Mouse (Mus musculus): ENCODE results near the gene Rdx. TPM values are rescaled to one million over a fixed set of nuclear protein-coding genes. Genes with fewer than 3 reads are reported as not detected.

The Rdx gene
- polyA plus RNA-seq, 1 experiment from 2014 or later = 193 TPM

DNA sequence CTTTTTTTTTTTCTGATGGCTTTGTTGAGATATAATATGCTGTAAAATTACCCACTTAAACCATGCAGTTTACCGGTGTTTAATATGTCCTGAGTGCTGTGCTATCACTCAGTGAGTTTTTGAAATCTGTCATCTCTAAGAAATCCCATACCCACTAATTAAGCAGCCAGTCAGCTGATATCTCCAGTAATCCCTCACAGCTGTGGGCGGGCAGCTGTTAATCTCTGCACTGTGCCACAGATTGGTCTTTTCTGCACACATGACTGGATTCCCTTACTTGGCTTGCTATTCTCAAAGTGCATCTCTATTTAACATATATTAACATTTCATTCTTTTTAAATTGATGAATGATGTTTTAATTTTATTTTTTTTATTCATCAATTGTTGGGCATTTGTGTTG is 29.1 kb downstream of the Rdx start:
- H3K4me3 ChIP-seq (ENCODE audit: low read depth, low read length) = no peak overlapping the region

DNA sequence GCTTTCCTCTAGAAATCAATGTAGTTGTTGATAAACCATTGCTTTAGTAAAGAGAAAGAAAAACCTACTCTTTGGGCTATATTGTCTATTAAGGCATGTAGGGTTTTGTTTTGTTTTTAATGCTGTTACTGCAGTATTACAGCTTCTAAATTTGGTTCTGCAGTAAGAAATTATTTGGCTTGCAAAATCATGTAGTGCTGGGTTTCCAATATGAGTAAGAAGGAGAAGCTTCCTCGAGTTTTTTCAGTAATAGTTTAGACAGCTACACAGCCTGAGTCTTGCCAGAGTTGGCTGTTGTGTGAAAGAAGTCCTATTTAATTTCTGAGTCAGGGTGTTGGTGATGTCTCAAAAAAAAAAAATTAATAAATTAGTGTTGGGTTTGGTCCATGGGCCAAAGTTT is 30.7 kb downstream of the Rdx start:
- peaks cover 5% of the 10 kb centered on the region for H3K36me3 ChIP-seq (ENCODE audit: control insufficient read depth, insufficient read depth, low read length)
- ATAC-seq (ENCODE audit: insufficient read depth, low FRiP score, low TSS enrichment) (no peak), DNase-seq (ENCODE audit: low spot score) (no peak)
- WGBS = 98% methylated on average over 1 of the region's 1 CpGs
- H3K27me3 ChIP-seq (ENCODE audit: control insufficient read depth, insufficient read depth, low read length) = no peaks in the 10 kb centered on the region
- H3K9ac ChIP-seq (ENCODE audit: low read length) = no peak overlapping the region
- H3K4me3 ChIP-seq (ENCODE audit: low read depth, low read length) = no peak overlapping the region
- no peak overlapping the region for H3K27ac ChIP-seq (ENCODE audit: low read depth, low read length)
- H3K4me1 ChIP-seq (ENCODE audit: control insufficient read depth, insufficient read depth, low read length) = no peaks in the 10 kb centered on the region
- H3K9me3 ChIP-seq (ENCODE audit: control insufficient read depth, low read length) = no peaks in the 10 kb centered on the region
- no peak overlapping the region for H3K4me2 ChIP-seq (ENCODE audit: low read depth)

More for the DNA sequence above, 29.1 kb downstream of the Rdx start:
- H3K36me3 ChIP-seq (ENCODE audit: control insufficient read depth, insufficient read depth, low read length) = peaks cover 5% of the 10 kb centered on the region
- 97% methylated on average over 2 of the region's 2 CpGs for WGBS
- H3K27me3 ChIP-seq (ENCODE audit: control insufficient read depth, insufficient read depth, low read length) = no peaks in the 10 kb centered on the region
- H3K4me2 ChIP-seq (ENCODE audit: low read depth) = no peak overlapping the region
- H3K4me1 ChIP-seq (ENCODE audit: control insufficient read depth, insufficient read depth, low read length) = no peaks in the 10 kb centered on the region
- ATAC-seq (ENCODE audit: insufficient read depth, low FRiP score, low TSS enrichment) (no peak), DNase-seq (ENCODE audit: low spot score) (no peak)
- no peak overlapping the region for H3K9ac ChIP-seq (ENCODE audit: low read length)
- no peaks in the 10 kb centered on the region for H3K9me3 ChIP-seq (ENCODE audit: control insufficient read depth, low read length)
- H3K27ac ChIP-seq (ENCODE audit: low read depth, low read length) = no peak overlapping the region

DNA sequence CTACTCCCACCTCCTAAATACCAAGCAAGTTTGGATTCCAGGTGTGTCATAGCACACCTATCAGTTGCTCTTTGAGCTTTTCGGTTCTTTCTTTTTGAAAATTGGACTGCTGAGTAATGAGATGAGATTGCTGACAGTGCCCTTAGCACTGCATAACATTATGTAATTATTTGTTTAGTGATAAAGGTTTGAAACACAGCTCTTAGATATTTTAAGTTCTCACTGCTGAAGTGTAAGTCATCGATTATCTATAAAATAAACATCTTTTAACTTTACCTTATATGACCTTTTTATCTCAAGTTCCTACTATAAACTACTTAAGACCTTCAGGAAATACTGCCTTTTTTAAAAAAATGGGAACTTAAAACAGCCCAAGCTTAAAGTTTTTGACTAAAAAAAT is 35.0 kb downstream of the Rdx start:
- H3K9ac ChIP-seq (ENCODE audit: low read length) = no peak overlapping the region
- H3K27ac ChIP-seq (ENCODE audit: low read depth, low read length) = no peak overlapping the region
- ATAC-seq (ENCODE audit: insufficient read depth, low FRiP score, low TSS enrichment) = no peak
- H3K4me1 ChIP-seq (ENCODE audit: control insufficient read depth, insufficient read depth, low read length) = no peaks in the 10 kb centered on the region
- H3K4me2 ChIP-seq (ENCODE audit: low read depth) = no peak overlapping the region
- 92% methylated on average over 2 of the region's 2 CpGs for WGBS
- H3K27me3 ChIP-seq (ENCODE audit: control insufficient read depth, insufficient read depth, low read length) = no peaks in the 10 kb centered on the region
- H3K36me3 ChIP-seq (ENCODE audit: control insufficient read depth, insufficient read depth, low read length) = peaks cover 11% of the 10 kb centered on the region
- DNase-seq (ENCODE audit: low spot score) = no peak
- H3K9me3 ChIP-seq (ENCODE audit: control insufficient read depth, low read length) = no peaks in the 10 kb centered on the region
- no peak overlapping the region for H3K4me3 ChIP-seq (ENCODE audit: low read depth, low read length)

DNA sequence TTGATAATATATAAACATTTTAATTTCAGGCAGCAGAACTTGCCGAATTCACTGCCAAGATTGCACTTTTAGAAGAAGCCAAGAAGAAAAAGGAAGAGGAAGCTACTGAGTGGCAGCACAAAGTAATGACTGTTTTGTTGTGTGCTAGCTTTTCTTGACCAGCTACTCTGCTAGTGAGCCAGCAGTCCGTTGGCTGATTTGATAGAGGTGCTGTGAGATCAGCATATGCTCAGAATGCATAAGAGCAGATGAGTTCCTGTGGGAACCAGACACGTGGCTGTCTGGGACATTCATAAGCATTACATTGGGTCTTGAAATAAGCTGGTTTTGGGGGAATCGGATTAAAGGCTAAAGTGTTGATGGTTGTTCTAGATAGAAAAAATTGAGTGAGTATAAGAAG is 35.4 kb downstream of the Rdx start:
- H3K36me3 ChIP-seq (ENCODE audit: control insufficient read depth, insufficient read depth, low read length) = peaks cover 14% of the 10 kb centered on the region
- no peaks in the 10 kb centered on the region for H3K27me3 ChIP-seq (ENCODE audit: control insufficient read depth, insufficient read depth, low read length)
- 92% methylated on average over 4 of the region's 4 CpGs for WGBS
- no peak overlapping the region for H3K4me3 ChIP-seq (ENCODE audit: low read depth, low read length)
- DNase-seq (ENCODE audit: low spot score) = no peak
- H3K9me3 ChIP-seq (ENCODE audit: control insufficient read depth, low read length) = no peaks in the 10 kb centered on the region
- no peaks in the 10 kb centered on the region for H3K4me1 ChIP-seq (ENCODE audit: control insufficient read depth, insufficient read depth, low read length)
- H3K4me2 ChIP-seq (ENCODE audit: low read depth) = no peak overlapping the region
- no peak for ATAC-seq (ENCODE audit: insufficient read depth, low FRiP score, low TSS enrichment)
- H3K9ac ChIP-seq (ENCODE audit: low read length) = no peak overlapping the region
- no peak overlapping the region for H3K27ac ChIP-seq (ENCODE audit: low read depth, low read length)

DNA sequence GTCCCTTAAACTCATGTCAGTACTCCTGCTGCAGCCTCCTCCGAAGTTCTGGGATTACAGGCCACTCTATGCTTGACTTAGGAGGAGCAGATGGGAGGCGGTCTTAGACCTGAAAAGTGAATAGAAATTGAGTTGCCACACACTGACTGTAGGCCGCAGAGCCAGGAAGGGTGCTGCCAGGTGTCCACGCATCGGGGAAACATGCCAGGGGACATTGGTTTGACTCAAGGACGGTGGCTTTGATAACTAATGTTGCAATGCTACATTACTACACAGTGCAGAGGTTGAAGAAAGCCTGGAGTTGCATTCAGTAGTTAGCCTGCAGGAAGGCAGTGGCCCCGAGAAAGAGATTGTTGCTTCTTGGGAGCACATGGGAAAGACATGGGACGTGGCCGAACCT is 44.8 kb downstream of the Rdx start:
- DNase-seq (ENCODE audit: low spot score) = no peak
- Histone ChIP-seq H3K9me3 (ENCODE audit: control insufficient read depth, low read length) (no peaks in the 10 kb centered on the region), H3K27me3 (ENCODE audit: control insufficient read depth, insufficient read depth, low read length) (no peaks in the 10 kb centered on the region), H3K27ac (ENCODE audit: low read depth, low read length) (no peak overlapping the region), H3K4me1 (ENCODE audit: control insufficient read depth, insufficient read depth, low read length) (no peaks in the 10 kb centered on the region), H3K9ac (ENCODE audit: low read length) (no peak overlapping the region), H3K36me3 (ENCODE audit: control insufficient read depth, insufficient read depth, low read length) (peaks cover 5% of the 10 kb centered on the region; the same call in 1 of the 2 replicates), H3K4me2 (ENCODE audit: low read depth) (no peak overlapping the region), H3K4me3 (ENCODE audit: low read depth, low read length) (no peak overlapping the region)
- WGBS = 97% methylated on average over 9 of the region's 9 CpGs
- ATAC-seq (ENCODE audit: insufficient read depth, low FRiP score, low TSS enrichment) = no peak

DNA sequence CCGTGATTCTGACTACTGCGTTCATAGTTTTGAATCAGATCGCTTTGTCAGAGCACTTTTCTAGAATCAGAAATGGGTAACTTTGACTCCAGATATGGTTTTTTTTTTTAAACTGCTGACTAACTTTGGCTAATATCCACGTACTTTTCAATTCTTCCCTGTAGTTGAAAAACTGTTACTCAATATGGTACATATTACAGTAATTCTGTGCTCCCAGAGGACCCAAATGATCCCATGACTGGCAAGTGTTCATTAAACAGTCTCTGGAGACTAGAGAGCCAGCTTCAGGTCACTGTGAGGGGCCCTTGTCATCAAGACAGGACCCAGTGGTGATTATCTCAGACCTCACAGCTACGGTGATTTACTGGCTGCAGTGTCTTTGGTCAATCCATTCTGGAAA is 45.3 kb downstream of the Rdx start:
- Histone ChIP-seq H3K4me3 (ENCODE audit: low read depth, low read length) (no peak overlapping the region), H3K36me3 (ENCODE audit: control insufficient read depth, insufficient read depth, low read length) (peaks cover 1% of the 10 kb centered on the region; the same call in 1 of the 2 replicates), H3K27ac (ENCODE audit: low read depth, low read length) (no peak overlapping the region), H3K9me3 (ENCODE audit: control insufficient read depth, low read length) (no peaks in the 10 kb centered on the region), H3K4me1 (ENCODE audit: control insufficient read depth, insufficient read depth, low read length) (no peaks in the 10 kb centered on the region), H3K4me2 (ENCODE audit: low read depth) (no peak overlapping the region), H3K9ac (ENCODE audit: low read length) (no peak overlapping the region), H3K27me3 (ENCODE audit: control insufficient read depth, insufficient read depth, low read length) (no peaks in the 10 kb centered on the region)
- ATAC-seq (ENCODE audit: insufficient read depth, low FRiP score, low TSS enrichment) (no peak), DNase-seq (ENCODE audit: low spot score) (no peak)
- WGBS = 91% methylated on average over 5 of the region's 5 CpGs

GRCm38 (mm10) chr9:52093108-52093507 is 46.1 kb downstream of the Rdx start:
- H3K4me2 ChIP-seq (ENCODE audit: low read depth) = no peak overlapping the region
- no peak overlapping the region for H3K27ac ChIP-seq (ENCODE audit: low read depth, low read length)
- no peaks in the 10 kb centered on the region for H3K36me3 ChIP-seq (ENCODE audit: control insufficient read depth, insufficient read depth, low read length)
- no peaks in the 10 kb centered on the region for H3K9me3 ChIP-seq (ENCODE audit: control insufficient read depth, low read length)
- 85% methylated on average over 8 of the region's 8 CpGs for WGBS
- H3K27me3 ChIP-seq (ENCODE audit: control insufficient read depth, insufficient read depth, low read length) = no peaks in the 10 kb centered on the region
- no peak overlapping the region for H3K9ac ChIP-seq (ENCODE audit: low read length)
- no peak overlapping the region for H3K4me3 ChIP-seq (ENCODE audit: low read depth, low read length)
- ATAC-seq (ENCODE audit: insufficient read depth, low FRiP score, low TSS enrichment) (no peak), DNase-seq (ENCODE audit: low spot score) (no peak)
- no peaks in the 10 kb centered on the region for H3K4me1 ChIP-seq (ENCODE audit: control insufficient read depth, insufficient read depth, low read length)

GRCm38 (mm10) chr9:52094016-52094415 is 47.0 kb downstream of the Rdx start:
- Histone ChIP-seq H3K9ac (ENCODE audit: low read length) (no peak overlapping the region), H3K4me1 (ENCODE audit: control insufficient read depth, insufficient read depth, low read length) (no peaks in the 10 kb centered on the region), H3K4me2 (ENCODE audit: low read depth) (no peak overlapping the region), H3K36me3 (ENCODE audit: control insufficient read depth, insufficient read depth, low read length) (no peaks in the 10 kb centered on the region), H3K9me3 (ENCODE audit: control insufficient read depth, low read length) (no peaks in the 10 kb centered on the region), H3K27ac (ENCODE audit: low read depth, low read length) (no peak overlapping the region), H3K4me3 (ENCODE audit: low read depth, low read length) (no peak overlapping the region), H3K27me3 (ENCODE audit: control insufficient read depth, insufficient read depth, low read length) (no peaks in the 10 kb centered on the region)
- DNase-seq (ENCODE audit: low spot score) = no peak
- 90% methylated on average over 5 of the region's 5 CpGs for WGBS
- no peak for ATAC-seq (ENCODE audit: insufficient read depth, low FRiP score, low TSS enrichment)

DNA sequence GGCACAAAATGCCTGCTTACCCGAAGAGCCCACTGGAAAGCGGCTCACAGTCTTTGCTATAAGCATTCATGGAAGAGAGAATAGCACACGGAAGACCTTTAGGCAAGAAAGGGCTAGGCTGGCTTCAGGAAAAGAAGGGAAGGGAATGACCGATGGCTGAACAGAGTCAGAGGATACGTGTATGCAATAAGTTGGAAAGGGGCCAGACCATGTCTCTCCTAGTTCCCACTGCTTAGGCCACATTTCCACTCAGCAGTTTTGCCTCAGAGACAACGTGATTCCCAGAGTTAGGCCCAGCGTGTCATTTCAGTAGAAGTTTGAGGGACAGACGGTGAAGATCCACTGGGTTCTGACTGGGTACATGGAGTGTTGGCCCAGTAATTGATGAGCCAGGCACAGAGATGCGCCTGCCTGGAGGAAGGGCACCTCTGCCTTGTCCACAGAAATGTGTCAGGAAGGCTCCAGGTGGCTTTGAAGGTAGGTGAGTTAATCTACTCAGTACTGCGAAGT is 47.6 kb downstream of the Rdx start:
- Histone ChIP-seq H3K4me1 (ENCODE audit: control insufficient read depth, insufficient read depth, low read length) (no peaks in the 10 kb centered on the region), H3K9me3 (ENCODE audit: control insufficient read depth, low read length) (no peaks in the 10 kb centered on the region)
- WGBS = 89% methylated on average over 10 of the region's 10 CpGs

More for the DNA sequence above, 47.6 kb downstream of the Rdx start:
- Histone ChIP-seq H3K4me3 (ENCODE audit: low read depth, low read length) (no peak overlapping the region), H3K9ac (ENCODE audit: low read length) (no peak overlapping the region), H3K27me3 (ENCODE audit: control insufficient read depth, insufficient read depth, low read length) (no peaks in the 10 kb centered on the region), H3K4me2 (ENCODE audit: low read depth) (no peak overlapping the region), H3K36me3 (ENCODE audit: control insufficient read depth, insufficient read depth, low read length) (no peaks in the 10 kb centered on the region), H3K27ac (ENCODE audit: low read depth, low read length) (no peak overlapping the region)
- no peak for ATAC-seq (ENCODE audit: insufficient read depth, low FRiP score, low TSS enrichment)
- no peak for DNase-seq (ENCODE audit: low spot score)
